Mouse (Mus musculus): ENCODE measurements at regions not wholly inside any gene's neighbourhood (a gene's known extent, or its start where the extent isn't known, plus 50 kb on each side); places are given as distances from the start of the nearest gene placed in this dataset.

- TF ChIP-seq CTCF (IDR thresholded peaks at IDR 0.05; ENCODE audit: low read depth, low read length): no peak
- no peak for TF ChIP-seq POLR2A (IDR thresholded peaks at IDR 0.05; ENCODE audit: borderline replicate concordance, low read depth, low read length)
Measured at GRCm38 (mm10) chr1:193935969-193936368, 565.9 kb upstream of the Camk1g start.
